Mouse (Mus musculus) MEL (cell line): ENCODE results near the gene Sh3pxd2b.

Experiments
- E2F4 ChIP-seq: IDR thresholded peaks from 2 replicates; pipeline ENCODE4 v1.6.1; 2011; ENCODE audit warnings: low read depth, low read length, improper control_type of control experiment, borderline replicate concordance
- EP300 ChIP-seq, 2 experiments: IDR thresholded peaks; 2 replicates each; pipeline ENCODE4 v1.6.1; 2011; ENCODE audit warnings: improper control_type of control experiment in 2 of 2, low read length in 2 of 2, low read depth in 1 of 2, mild to moderate bottlenecking in 1 of 2
- ETS1 ChIP-seq: IDR thresholded peaks from 2 replicates; pipeline ENCODE4 v1.6.1; 2012; ENCODE audit warnings: low read depth, mild to moderate bottlenecking, inconsistent platforms, low read length, improper control_type of control experiment, moderate library complexity
- GABPA ChIP-seq: IDR thresholded peaks from 2 replicates; pipeline ENCODE4 v1.6.1; 2012; ENCODE audit warnings: low read depth, mild to moderate bottlenecking, inconsistent platforms, low read length, improper control_type of control experiment, moderate library complexity
- HCFC1 ChIP-seq: IDR thresholded peaks from 2 replicates; pipeline ENCODE4 v1.6.1; 2012; ENCODE audit warnings: low read depth, mild to moderate bottlenecking, inconsistent platforms, low read length, improper control_type of control experiment, moderate library complexity
- POLR2A ChIP-seq, 2 experiments: IDR thresholded peaks; 2 replicates each; pipeline ENCODE4 v1.6.1; 2011 to 2012; ENCODE audit warnings: low read length in 2 of 2, mild to moderate bottlenecking in 2 of 2, control low read depth in 1 of 2, improper control_type of control experiment in 1 of 2, low read depth in 1 of 2, moderate library complexity in 1 of 2; ENCODE audit not compliant: control insufficient read depth in 1 of 2, insufficient read depth in 1 of 2, poor library complexity in 1 of 2
- POLR2AphosphoS2 ChIP-seq: IDR thresholded peaks from 2 replicates; pipeline ENCODE4 v1.6.1; 2011; ENCODE audit warnings: low read length, improper control_type of control experiment
- RAD21 ChIP-seq: IDR thresholded peaks from 2 replicates; pipeline ENCODE4 v1.6.1; 2011; ENCODE audit warnings: mild to moderate bottlenecking, low read depth, low read length, improper control_type of control experiment
- SMC3 ChIP-seq: IDR thresholded peaks from 2 replicates; pipeline ENCODE4 v1.6.1; 2011; ENCODE audit warnings: low read depth, low read length, improper control_type of control experiment

DNA sequence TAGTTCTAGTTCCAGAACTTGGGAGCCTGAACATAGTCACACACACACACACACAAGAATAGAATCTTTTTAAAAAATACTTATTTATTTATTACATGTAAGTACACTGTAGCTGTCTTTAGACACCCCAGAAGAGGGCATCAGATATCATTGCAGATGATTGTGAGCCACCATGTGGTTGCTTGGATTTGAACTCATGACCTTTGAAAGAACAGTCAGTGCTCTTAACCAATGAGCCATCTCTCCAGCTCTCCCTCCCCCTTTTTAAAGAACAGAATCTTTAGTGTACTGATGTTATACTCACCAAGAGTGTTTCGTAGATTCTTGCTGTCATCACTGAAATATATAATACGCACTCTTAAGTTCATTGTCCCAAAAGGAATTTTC, 49.1 kb upstream of the Sh3pxd2b start:
- TF ChIP-seq RAD21 (no peak), HCFC1 (no peak), GABPA (no peak), POLR2AphosphoS2 (no peak), EP300 (IDR thresholded peaks at IDR 0.05; ENCODE audit: low read depth in 1 of 2, low read length in 2 of 2) (no peak), SMC3 (no peak), E2F4 (no peak), ETS1 (no peak), POLR2A (IDR thresholded peaks at IDR 0.05; ENCODE audit: control insufficient read depth in 1 of 2, insufficient read depth in 1 of 2, low read depth in 1 of 2, low read length in 2 of 2, poor library complexity in 1 of 2) (no peak)
